ENCODE assay signal across 19 mouse cellular contexts in the genomic region with DNA sequence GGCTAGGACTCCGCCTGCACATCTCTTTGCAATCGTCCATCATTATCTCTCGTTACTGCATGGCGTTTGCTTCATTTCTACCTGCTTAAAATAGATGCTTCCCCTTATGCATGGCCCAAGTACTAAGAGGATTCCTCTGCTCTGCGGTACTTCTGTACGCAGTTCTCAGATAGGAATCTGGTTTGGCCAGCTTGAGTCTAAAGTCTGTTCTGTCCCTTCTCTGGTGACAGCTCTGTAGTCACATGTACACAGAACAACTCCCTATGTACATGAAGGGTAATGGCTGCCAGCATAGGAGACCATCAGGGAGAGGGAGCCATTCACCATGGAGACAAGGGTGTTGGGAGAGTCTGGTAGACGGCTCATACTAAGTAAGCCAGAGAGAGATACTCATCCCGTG. TPM values are rescaled to one million over a fixed set of nuclear protein-coding genes. Genes with fewer than 3 reads are reported as not detected.
"Had no signal": no experiment of that assay in that cellular context is flagged by ENCODE, and none has a peak within 500 bp of the region (broad histone marks: within the 10 kb centered on the region; RNA-seq: fewer than 3 reads in every experiment).

No protein-coding gene starts in this region.

- ATAC-seq: liver, postnatal 0 days; lung, postnatal 0 days had no signal

- H3K4me3 ChIP-seq: limb, embryonic 12.5 days; limb, embryonic 15.5 days; midbrain, embryonic 10.5 days had no signal

- H3K27me3 ChIP-seq: limb, embryonic 12.5 days; limb, embryonic 15.5 days; megakaryocyte, embryonic 14.5 days had no signal

- H3K4me1 ChIP-seq: limb, embryonic 12.5 days; limb, embryonic 15.5 days; megakaryocyte, embryonic 14.5 days had no signal

- H3K4me2 ChIP-seq: limb, embryonic 12.5 days; limb, embryonic 15.5 days; liver, embryonic 11.5 days; lung, embryonic 14.5 days had no signal

- H3K36me3 ChIP-seq: limb, embryonic 12.5 days; limb, embryonic 15.5 days; midbrain, embryonic 10.5 days had no signal

- H3K27ac ChIP-seq: limb, embryonic 12.5 days; limb, embryonic 15.5 days; liver, embryonic 14.5 days; midbrain, embryonic 10.5 days had no signal

- H3K9me3 ChIP-seq: limb, embryonic 12.5 days; limb, embryonic 15.5 days; midbrain, embryonic 10.5 days had no signal

- H3K9ac ChIP-seq: limb, embryonic 12.5 days; limb, embryonic 15.5 days; liver, embryonic 14.5 days; liver, postnatal 0 days; lung, embryonic 14.5 days had no signal

- DNase-seq: kidney, adult 18-20 months; kidney, adult 9 months; kidney, postnatal 14 days; kidney, postnatal 4 days; left cerebral cortex, postnatal 4 days; liver, postnatal 0 days; lung, embryonic 14.5 days; thymus, adult 2 months; thymus, postnatal 14 days; thymus, postnatal 4 days had no signal

RNA-seq across cellular contexts. Expression of gene L3mbtl4, which starts 47.3 kb away (rescaled TPM):
- polyA plus RNA-seq: liver, embryonic 11.5 days; liver, embryonic 14.5 days; liver, postnatal 0 days; small intestine, adult 2 months; spleen, adult 2 months; thymus, adult 2 months had no signal
